Mouse (Mus musculus) hindbrain, embryonic 13.5 days (tissue): ENCODE measurements around the gene Ppp1r13b. TPM values are rescaled to one million over a fixed set of nuclear protein-coding genes. Genes with fewer than 3 reads are reported as not detected.

Source experiments
- ATAC-seq: fragments of 200-750 bp; cut with Nextera tagmentation; 2 replicates; pipeline ENCODE4 v1.8.0; 2017; ENCODE audit warnings: moderate TSS enrichment; ENCODE audit not compliant: low FRiP score
- H3K27ac ChIP-seq: fragments of 300-500 bp; sonication (generic); 2 replicates; pipeline ENCODE4 v1.5.1; 2015; ENCODE audit warnings: inconsistent platforms, mild to moderate bottlenecking, moderate library complexity
- H3K27me3 ChIP-seq: fragments of 300-500 bp; sonication (generic); 2 replicates; pipeline ENCODE4 v1.6.1; 2015; ENCODE audit warnings: mild to moderate bottlenecking, inconsistent platforms
- H3K36me3 ChIP-seq: fragments of 300-500 bp; sonication (generic); 2 replicates; pipeline ENCODE4 v1.6.1; 2015; ENCODE audit warnings: mild to moderate bottlenecking, inconsistent platforms
- H3K4me1 ChIP-seq: fragments of 300-500 bp; sonication (generic); replicated peaks from 2 replicates; pipeline ENCODE4 v1.6.1; 2015; ENCODE audit warnings: inconsistent platforms
- H3K4me2 ChIP-seq: fragments of 300-500 bp; sonication (generic); 2 replicates; pipeline ENCODE4 v1.6.1; 2015; ENCODE audit warnings: inconsistent platforms, mild to moderate bottlenecking, moderate library complexity
- H3K4me3 ChIP-seq: fragments of 300-500 bp; sonication (generic); 2 replicates; pipeline ENCODE4 v1.5.1; 2015; ENCODE audit warnings: mild to moderate bottlenecking, inconsistent platforms
- H3K9ac ChIP-seq: fragments of 300-500 bp; sonication (generic); 2 replicates; pipeline ENCODE4 v1.6.1; 2015; ENCODE audit warnings: mild to moderate bottlenecking, inconsistent platforms
- H3K9me3 ChIP-seq: fragments of 300-500 bp; sonication (generic); 2 replicates; pipeline ENCODE4 v1.6.1; 2016; ENCODE audit warnings: inconsistent platforms
- WGBS: fragments of 180-500 bp; shearing (Covaris S2); methylation state at CpG from one replicate; pipeline ENCODE4 v1.1.7; 2015; 5-methylcytosine and 5-hydroxymethylcytosine counted together
- polyA plus RNA-seq: library from polyadenylated mRNA; unstranded; fragments of >200 nt; fragmentation: Nextera tagmentation; extraction: Ambion mirVana; gene quantifications from 2 replicates; pipeline ENCODE4 v1.2.1, GENCODE M21; 2015

The Ppp1r13b gene
- polyA plus RNA-seq, 1 experiment from 2014 or later = 25.5 TPM

DNA sequence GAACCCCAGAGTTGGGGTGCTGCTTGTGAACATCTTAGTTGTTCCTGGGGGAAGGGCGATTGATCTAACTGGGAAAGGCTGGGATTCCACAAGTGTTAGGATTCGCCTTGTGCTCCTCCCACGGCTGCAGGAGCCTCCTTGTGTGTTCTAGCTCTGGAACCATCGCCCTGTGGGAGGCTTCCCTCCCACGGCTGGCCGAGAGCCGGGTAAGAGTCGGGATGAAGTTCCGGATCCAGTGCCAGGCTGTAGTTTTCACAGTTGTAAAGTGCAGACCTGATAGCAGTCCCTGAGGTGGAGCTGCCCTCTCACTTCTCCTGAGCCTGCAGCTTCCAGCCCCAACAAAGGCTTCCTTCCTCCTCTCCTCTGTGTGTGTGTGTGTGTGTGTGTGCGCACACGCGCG lies 91.4 kb downstream of the Ppp1r13b start:
- Histone ChIP-seq H3K4me2 (no peak overlapping the region), H3K4me3 (no peak overlapping the region), H3K27ac (no peak overlapping the region), H3K4me1 (peaks cover 43% of the 10 kb centered on the region), H3K36me3 (no peaks in the 10 kb centered on the region), H3K27me3 (0 out of 2 replicates have a peak, but pooled peaks cover 3% of the 10 kb centered on the region), H3K9ac (peak overlapping the region; percentile 46; the same call in 1 of the 2 replicates), H3K9me3 (no peaks in the 10 kb centered on the region)
- no peak for ATAC-seq
- WGBS = 60% methylated on average over 13 of the region's 13 CpGs

DNA sequence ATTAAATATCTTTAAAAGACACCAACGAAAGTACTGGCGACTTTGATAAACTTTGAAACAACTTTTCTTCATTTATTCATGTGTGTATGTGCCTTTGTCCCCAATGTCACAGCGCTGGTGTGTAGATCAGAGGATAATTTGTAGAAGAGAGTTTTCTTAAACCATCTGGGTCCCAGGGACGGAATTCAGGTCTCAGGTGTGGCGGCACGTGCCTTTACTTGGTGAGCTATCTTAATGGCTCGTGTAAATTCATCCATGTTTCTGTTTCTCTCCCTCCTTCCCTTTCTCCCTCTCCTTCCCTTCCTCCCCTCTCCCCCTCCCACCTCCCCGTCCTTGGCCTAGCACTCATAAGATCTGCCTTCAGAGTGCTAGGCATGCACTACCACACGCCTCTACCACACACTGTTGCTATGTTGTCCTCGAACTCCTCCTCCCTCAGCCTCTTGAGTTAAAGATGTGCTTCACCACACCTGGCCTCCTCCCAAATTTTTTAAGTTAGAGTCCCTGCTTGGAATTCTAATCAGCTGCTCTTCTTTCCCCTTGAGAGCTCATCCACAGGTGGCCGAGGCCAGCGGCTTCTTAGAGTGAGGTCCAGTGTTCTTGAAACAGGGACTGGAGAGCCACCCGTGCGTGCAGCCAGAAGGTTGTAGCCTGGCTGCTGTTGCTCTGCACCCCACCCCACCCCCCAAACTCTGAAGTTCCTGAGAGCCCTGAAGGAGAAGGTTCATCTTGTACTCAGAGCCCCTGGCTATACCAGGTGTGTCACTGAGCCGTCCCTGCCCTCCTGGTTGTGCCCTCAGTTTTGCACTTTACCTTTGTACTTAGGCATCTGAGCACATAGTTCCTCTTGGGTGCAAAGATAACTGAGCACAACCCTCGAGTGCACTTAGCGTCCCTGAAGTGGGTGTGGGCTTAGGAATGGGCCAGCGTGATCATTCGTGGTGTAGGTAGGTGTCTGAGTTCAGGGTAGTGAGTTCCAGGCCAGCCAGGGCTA lies 92.8 kb downstream of the Ppp1r13b start:
- 0 out of 2 replicates have a peak overlapping the region, but pooled peaks have one; percentile 89 for H3K27ac ChIP-seq

GRCm38 (mm10) chr12:111813766-111814617 lies 93.9 kb downstream of the Ppp1r13b start, which contains the start of the genes Xrcc3 and Zfyve21:
Xrcc3 (minus strand) TSS chr12:111813873.
Zfyve21 (plus strand) TSS chr12:111814170.
- no peaks in the 10 kb centered on the region for H3K9me3 ChIP-seq
- H3K4me3 ChIP-seq = peak within 1 kb of the TSS; percentile 75
- 0 out of 2 replicates have a peak, but pooled peaks cover 3% of the 10 kb centered on the region for H3K27me3 ChIP-seq
- H3K4me1 ChIP-seq = peaks cover 52% of the 10 kb centered on the region
- peak within 1 kb of the TSS; percentile 89 for H3K27ac ChIP-seq
- under 1% methylated on average over 87 of the region's 87 CpGs for WGBS
- peak within 1 kb of the TSS; percentile 89 for H3K4me2 ChIP-seq
- ATAC-seq = peak; percentile 100
- peak within 1 kb of the TSS; percentile 80 for H3K9ac ChIP-seq
- H3K36me3 ChIP-seq = peaks cover 3% of the 10 kb centered on the region

More for the DNA sequence above, 92.8 kb downstream of the Ppp1r13b start:
- peak overlapping the region; percentile 80 for H3K9ac ChIP-seq
- H3K4me3 ChIP-seq = peak overlapping the region; percentile 75
- H3K4me1 ChIP-seq = peaks cover 42% of the 10 kb centered on the region
- no peaks in the 10 kb centered on the region for H3K9me3 ChIP-seq
- ATAC-seq = no peak
- no peaks in the 10 kb centered on the region for H3K36me3 ChIP-seq
- 32% methylated on average over 19 of the region's 19 CpGs for WGBS
- H3K4me2 ChIP-seq = peak overlapping the region; percentile 89
- 0 out of 2 replicates have a peak, but pooled peaks cover 3% of the 10 kb centered on the region for H3K27me3 ChIP-seq

DNA sequence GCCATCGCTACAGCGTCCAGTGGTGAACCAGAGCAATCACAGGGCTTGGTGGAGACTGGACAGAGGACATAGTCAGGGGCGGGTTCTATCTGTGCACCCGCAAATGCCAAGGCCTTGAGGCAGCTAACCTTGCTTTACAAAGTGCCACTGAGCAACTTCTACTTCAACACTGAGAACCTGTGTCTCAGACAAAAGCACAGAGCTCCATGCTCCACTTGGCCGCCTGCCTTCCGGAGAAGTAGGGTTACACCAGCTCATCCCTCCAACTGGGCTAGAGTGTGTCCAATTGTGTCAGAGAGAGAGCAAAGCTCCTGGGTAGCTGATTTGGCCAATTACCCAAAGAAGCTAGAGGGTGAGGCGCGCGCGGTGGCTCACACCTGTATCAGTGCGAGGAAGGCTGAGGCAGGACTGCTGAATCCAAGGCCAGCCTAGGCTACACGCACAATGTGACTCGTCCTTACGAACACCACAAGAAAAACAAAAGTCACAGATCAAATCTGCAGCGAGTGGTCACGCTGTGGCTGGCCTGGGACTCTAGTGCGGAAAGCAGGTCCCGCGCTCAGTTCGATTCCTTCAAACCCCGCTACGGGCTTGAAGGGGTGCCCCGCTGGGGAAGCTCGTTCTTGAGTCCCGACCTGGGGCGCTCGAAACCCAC lies 94.7 kb downstream of the Ppp1r13b start:
- Histone ChIP-seq H3K9me3 (no peaks in the 10 kb centered on the region), H3K9ac (peak overlapping the region; percentile 70), H3K27me3 (0 out of 2 replicates have a peak, but pooled peaks cover 3% of the 10 kb centered on the region), H3K36me3 (peaks cover 10% of the 10 kb centered on the region), H3K4me1 (peaks cover 48% of the 10 kb centered on the region), H3K27ac (no peak overlapping the region), H3K4me3 (peak overlapping the region; percentile 58), H3K4me2 (peak overlapping the region; percentile 72)
- no peak; the same call in 1 of the 2 replicates for ATAC-seq
- WGBS = 3% methylated on average over 27 of the region's 27 CpGs

- Histone ChIP-seq H3K9me3 (no peaks in the 10 kb centered on the region), H3K4me3 (peak overlapping the region; percentile 58), H3K27me3 (0 out of 2 replicates have a peak, but pooled peaks cover 3% of the 10 kb centered on the region), H3K27ac (no peak overlapping the region), H3K4me2 (peak overlapping the region; percentile 72), H3K36me3 (peaks cover 16% of the 10 kb centered on the region), H3K9ac (peak overlapping the region; percentile 70; the same call in 1 of the 2 replicates), H3K4me1 (peaks cover 46% of the 10 kb centered on the region)
- no peak for ATAC-seq
- 71% methylated on average over 12 of the region's 12 CpGs for WGBS
Measured at GRCm38 (mm10) chr12:111812611-111813010, 95.3 kb downstream of the Ppp1r13b start.

DNA sequence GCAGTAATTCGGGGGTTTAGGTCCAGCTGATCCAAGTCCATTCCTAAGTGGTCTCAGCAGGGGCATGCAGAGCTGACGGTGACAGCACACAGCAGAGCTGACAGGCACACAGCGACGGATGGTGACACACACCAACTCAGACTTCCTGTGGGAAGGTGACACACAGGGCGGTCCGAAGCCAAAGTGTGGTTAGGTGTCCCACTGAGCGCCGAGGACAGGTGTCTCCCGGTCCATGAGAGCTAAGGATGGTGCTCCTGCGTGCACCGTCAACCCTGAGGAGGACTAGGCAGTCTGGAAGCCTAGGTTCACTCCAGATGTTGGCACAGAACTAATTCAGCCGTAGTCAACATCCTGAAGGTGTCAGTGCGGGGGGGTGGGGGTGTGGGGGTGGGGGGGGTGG lies 95.8 kb downstream of the Ppp1r13b start:
- no peak for ATAC-seq
- H3K9ac ChIP-seq = no peak overlapping the region
- peaks cover 20% of the 10 kb centered on the region for H3K36me3 ChIP-seq
- 90% methylated on average over 13 of the region's 13 CpGs for WGBS
- H3K27ac ChIP-seq = no peak overlapping the region
- no peaks in the 10 kb centered on the region for H3K9me3 ChIP-seq
- no peak overlapping the region for H3K4me2 ChIP-seq
- H3K27me3 ChIP-seq = 0 out of 2 replicates have a peak, but pooled peaks cover 3% of the 10 kb centered on the region
- no peak overlapping the region for H3K4me3 ChIP-seq
- peaks cover 44% of the 10 kb centered on the region for H3K4me1 ChIP-seq

DNA sequence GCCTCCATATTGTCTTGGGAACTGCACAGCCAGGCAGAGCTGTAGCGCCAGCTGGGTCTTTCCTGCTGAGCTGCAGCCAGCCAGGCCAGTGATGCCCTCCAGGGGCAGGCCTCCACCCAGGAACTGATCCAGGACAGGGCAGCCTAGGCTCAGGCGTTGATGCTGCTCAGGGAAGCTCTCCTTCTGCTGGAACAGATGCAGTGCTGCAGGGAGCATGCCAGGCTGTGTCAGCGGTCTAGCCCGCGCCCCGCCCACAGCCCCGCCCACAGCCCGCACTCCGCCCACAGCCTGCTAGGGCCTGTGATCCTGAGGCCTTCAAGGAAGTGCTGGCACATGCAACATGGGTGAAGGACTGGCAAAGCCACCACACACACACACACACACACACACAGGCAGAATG lies 98.1 kb downstream of the Ppp1r13b start:
- Histone ChIP-seq H3K36me3 (peaks cover 41% of the 10 kb centered on the region), H3K9ac (peak overlapping the region; percentile 59; the same call in 1 of the 2 replicates), H3K4me1 (peaks cover 21% of the 10 kb centered on the region), H3K4me2 (0 out of 2 replicates have a peak overlapping the region, but pooled peaks have one; percentile 25), H3K27me3 (no peaks in the 10 kb centered on the region), H3K27ac (peak overlapping the region; percentile 81), H3K4me3 (no peak overlapping the region), H3K9me3 (no peaks in the 10 kb centered on the region)
- no peak for ATAC-seq
- 3% methylated on average over 8 of the region's 9 CpGs for WGBS

DNA sequence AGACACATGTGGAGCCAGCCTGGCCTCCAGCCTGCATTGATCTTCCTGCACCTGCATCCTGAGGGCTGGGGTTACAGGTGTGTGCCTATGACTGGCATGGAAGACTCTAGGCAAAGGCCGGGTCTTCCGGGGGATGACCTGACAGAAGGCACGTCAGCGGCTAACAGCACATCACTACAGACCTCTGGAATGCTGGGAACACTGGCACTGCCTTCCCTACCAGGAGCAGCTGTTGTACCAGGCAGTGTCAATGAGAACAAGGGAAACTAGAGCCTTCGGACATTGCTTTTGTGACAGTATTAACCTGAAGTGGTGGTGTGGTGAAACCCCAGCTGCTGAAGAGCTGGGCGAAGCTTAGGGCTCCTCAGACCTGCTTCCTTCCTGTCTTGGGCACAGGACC lies 99.1 kb downstream of the Ppp1r13b start:
- no peak overlapping the region for H3K4me3 ChIP-seq
- no peaks in the 10 kb centered on the region for H3K9me3 ChIP-seq
- H3K27ac ChIP-seq = peak overlapping the region; percentile 81
- WGBS = 94% methylated on average over 6 of the region's 6 CpGs
- no peak overlapping the region; the same call in 1 of the 2 replicates for H3K9ac ChIP-seq
- H3K27me3 ChIP-seq = no peaks in the 10 kb centered on the region
- peaks cover 49% of the 10 kb centered on the region for H3K36me3 ChIP-seq
- peaks cover 20% of the 10 kb centered on the region for H3K4me1 ChIP-seq
- no peak for ATAC-seq
- no peak overlapping the region for H3K4me2 ChIP-seq

GRCm38 (mm10) chr12:111803538-111803937 lies 104.4 kb downstream of the Ppp1r13b start:
- ATAC-seq = no peak
- Histone ChIP-seq H3K9me3 (no peaks in the 10 kb centered on the region), H3K4me3 (no peak overlapping the region), H3K36me3 (peaks cover 91% of the 10 kb centered on the region), H3K4me1 (no peaks in the 10 kb centered on the region), H3K9ac (no peak overlapping the region), H3K27ac (no peak overlapping the region), H3K4me2 (no peak overlapping the region), H3K27me3 (no peaks in the 10 kb centered on the region)
- 93% methylated on average over 5 of the region's 5 CpGs for WGBS

DNA sequence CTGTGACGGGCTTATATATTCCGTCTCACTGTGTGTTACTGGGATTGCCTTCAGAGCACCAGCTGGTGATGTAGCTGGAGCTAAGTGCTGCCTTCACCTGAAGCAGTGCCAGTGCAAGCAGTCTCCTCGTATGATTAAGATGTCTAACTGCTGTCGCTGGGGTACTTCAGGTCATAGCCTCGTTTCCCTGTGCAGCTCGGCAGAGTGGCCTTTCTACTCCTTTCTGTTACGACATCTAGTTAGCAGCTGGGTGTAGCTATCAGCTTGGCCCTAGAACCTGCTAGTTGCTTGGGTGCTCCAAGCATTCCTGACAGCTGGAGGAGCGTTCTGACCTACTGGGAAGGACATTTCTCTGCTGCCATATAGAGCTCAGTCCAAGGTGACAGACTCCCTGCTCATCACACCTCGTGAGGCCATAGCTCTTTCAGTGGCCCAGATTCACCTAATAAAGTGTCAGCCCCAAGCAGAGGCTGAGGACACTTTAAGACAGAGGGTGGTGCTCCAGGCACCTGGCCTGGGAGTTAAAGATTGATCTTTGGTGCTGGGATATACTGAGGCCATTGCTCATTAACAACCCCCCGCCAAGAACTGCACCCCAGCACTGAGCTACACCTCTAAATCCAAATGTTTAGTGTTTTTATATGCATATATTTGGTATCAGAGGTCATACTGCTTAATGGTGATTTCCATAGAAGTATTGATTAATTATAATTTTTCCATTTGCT lies 107.3 kb downstream of the Ppp1r13b start:
- no peak overlapping the region for H3K9ac ChIP-seq
- no peak overlapping the region for H3K27ac ChIP-seq
- H3K4me3 ChIP-seq = no peak overlapping the region
- no peak overlapping the region for H3K4me2 ChIP-seq
- H3K9me3 ChIP-seq = no peaks in the 10 kb centered on the region
- WGBS = 89% methylated on average over 10 of the region's 10 CpGs
- H3K36me3 ChIP-seq = peaks cover 92% of the 10 kb centered on the region
- no peak for ATAC-seq
- H3K4me1 ChIP-seq = no peaks in the 10 kb centered on the region
- no peaks in the 10 kb centered on the region for H3K27me3 ChIP-seq

DNA sequence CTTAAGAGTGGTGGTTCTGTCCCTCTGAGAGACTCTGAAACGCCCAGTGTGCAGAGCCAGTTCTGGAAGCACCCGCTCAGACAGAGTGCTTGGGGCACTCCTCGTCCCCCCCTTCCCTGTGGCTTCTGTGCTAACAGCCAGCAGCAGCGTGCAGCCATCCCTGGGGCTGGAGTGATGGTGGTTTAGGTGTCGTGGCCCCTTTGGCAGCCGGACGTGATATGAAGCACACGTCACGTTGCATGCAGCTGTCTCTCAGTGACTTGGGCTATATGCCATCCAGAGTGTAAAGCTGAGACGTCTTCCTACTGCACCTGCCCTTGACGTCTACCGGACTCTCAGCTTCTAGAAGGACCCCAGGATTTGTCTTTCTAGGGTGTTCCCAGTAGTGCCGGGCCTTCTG lies 109.4 kb downstream of the Ppp1r13b start:
- Histone ChIP-seq H3K27me3 (no peaks in the 10 kb centered on the region), H3K27ac (no peak overlapping the region), H3K9me3 (no peaks in the 10 kb centered on the region), H3K9ac (no peak overlapping the region), H3K36me3 (peaks cover 93% of the 10 kb centered on the region), H3K4me3 (no peak overlapping the region), H3K4me1 (no peaks in the 10 kb centered on the region), H3K4me2 (no peak overlapping the region)
- no peak for ATAC-seq
- 95% methylated on average over 13 of the region's 13 CpGs for WGBS
